Mouse (Mus musculus) cerebellum, adult 9-11 months (tissue): Measurements from ENCODE around the gene Nfkbil1.

Experiments
- DNase-seq: peaks from one replicate; pipeline ENCODE4 v3.0.0; 2022

Nfkbil1 gene

GRCm38 (mm10) chr17:35253293-35254093 is 17.9 kb upstream of the Nfkbil1 start:
- DNase-seq: peak; percentile 20

GRCm38 (mm10) chr17:35252619-35253292 is 17.2 kb upstream of the Nfkbil1 start:
- peak; percentile 39 for DNase-seq

- peak; percentile 24 for DNase-seq
These were observed 16.4 kb upstream of the Nfkbil1 start for GRCm38 (mm10) chr17:35251981-35252380.

GRCm38 (mm10) chr17:35251162-35251719 is 15.6 kb upstream of the Nfkbil1 start:
- DNase-seq: peak; percentile 27

- peak; percentile 23 for DNase-seq
These were observed 14.9 kb upstream of the Nfkbil1 start for GRCm38 (mm10) chr17:35250348-35251120.

- no peak for DNase-seq
These were observed 14.0 kb upstream of the Nfkbil1 start for GRCm38 (mm10) chr17:35249451-35250197.

- peak; percentile 24 for DNase-seq
These were observed 13.4 kb upstream of the Nfkbil1 start for GRCm38 (mm10) chr17:35248986-35249385.

GRCm38 (mm10) chr17:35247144-35247543 is 11.6 kb upstream of the Nfkbil1 start:
- no peak for DNase-seq

GRCm38 (mm10) chr17:35245731-35246623 is 10.4 kb upstream of the Nfkbil1 start:
- peak; percentile 28 for DNase-seq

- no peak for DNase-seq
These were observed 9.4 kb upstream of the Nfkbil1 start for GRCm38 (mm10) chr17:35244999-35245398.

GRCm38 (mm10) chr17:35243086-35243485 is 7.5 kb upstream of the Nfkbil1 start:
- DNase-seq: peak; percentile 77

GRCm38 (mm10) chr17:35242015-35242941 is 6.7 kb upstream of the Nfkbil1 start:
- DNase-seq: peak; percentile 71

- peak; percentile 97 for DNase-seq
These were observed 5.9 kb upstream of the Nfkbil1 start, which contains the start of gene Ddx39b for GRCm38 (mm10) chr17:35241305-35242014. Gene Ddx39b (plus strand): TSS chr17:35241746.

GRCm38 (mm10) chr17:35240384-35241304 is 5.1 kb upstream of the Nfkbil1 start:
- DNase-seq: peak; percentile 73

- peak; percentile 61 for DNase-seq
These were observed 4.1 kb upstream of the Nfkbil1 start for GRCm38 (mm10) chr17:35239700-35240099.

GRCm38 (mm10) chr17:35237504-35237903 is 1.9 kb upstream of the Nfkbil1 start:
- DNase-seq: no peak

- DNase-seq: peak; percentile 74
These were observed 1.4 kb upstream of the Nfkbil1 start for GRCm38 (mm10) chr17:35236996-35237395.

GRCm38 (mm10) chr17:35236390-35236746 is 776 bp upstream of the Nfkbil1 start:
- DNase-seq: peak; percentile 97
